Mouse (Mus musculus): Measurements from ENCODE around the gene Cmpk2. TPM values are rescaled to one million over a fixed set of nuclear protein-coding genes. Genes with fewer than 3 reads are reported as not detected.

Gene Cmpk2
- polyA plus RNA-seq, 1 experiment = 5.0 TPM

DNA sequence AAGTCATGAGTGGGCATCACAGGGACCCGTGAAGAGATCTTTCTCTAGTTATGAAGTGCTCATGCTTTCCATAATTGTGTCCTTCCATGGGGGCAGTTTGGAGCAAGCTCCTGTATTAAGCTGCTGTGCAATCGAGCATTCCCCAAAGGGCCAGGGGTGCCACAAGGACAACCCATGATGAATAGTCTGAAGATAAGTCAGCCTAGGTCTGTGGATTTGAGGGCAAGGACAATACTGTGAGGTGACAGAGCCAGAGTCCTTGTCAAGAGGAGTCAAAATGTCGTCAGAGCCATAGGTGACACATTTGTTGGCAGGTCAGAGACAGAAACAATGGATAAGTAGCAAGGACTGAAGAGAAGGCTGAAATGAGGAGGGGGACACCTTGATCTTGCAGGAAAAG, 49.2 kb downstream of the Cmpk2 start:
- no peaks in the 10 kb centered on the region for H3K4me1 ChIP-seq (ENCODE audit: control insufficient read depth, insufficient read depth, insufficient read length, low read length)
- H3K27ac ChIP-seq (replicated peaks; ENCODE audit: low read depth, low read length) = no peak overlapping the region
- no peak overlapping the region for H3K4me3 ChIP-seq (ENCODE audit: insufficient read depth, low read depth, low read length)

GRCm38 (mm10) chr12:26524943-26525697, 56.1 kb downstream of the Cmpk2 start:
- Histone ChIP-seq H3K27ac (replicated peaks; ENCODE audit: low read depth, low read length) (no peak overlapping the region), H3K4me3 (ENCODE audit: insufficient read depth, low read depth, low read length) (no peak overlapping the region), H3K4me1 (ENCODE audit: control insufficient read depth, insufficient read depth, insufficient read length, low read length) (no peaks in the 10 kb centered on the region)

DNA sequence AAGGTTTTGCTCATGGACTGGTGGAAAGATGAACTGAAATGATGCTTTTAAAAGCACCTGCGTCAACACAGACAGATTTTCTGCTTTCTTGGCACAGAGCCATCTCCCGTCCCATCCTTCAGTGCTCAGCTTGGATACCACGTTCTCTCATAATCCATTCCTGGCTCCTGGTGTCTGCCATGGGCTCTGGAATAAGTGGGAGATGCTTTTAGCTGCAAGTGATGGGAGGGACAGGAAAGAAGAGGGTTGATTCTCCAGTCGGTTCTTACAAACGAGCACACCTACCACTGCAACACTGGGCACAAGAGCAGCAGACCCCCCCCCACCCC, 56.7 kb downstream of the Cmpk2 start:
- Histone ChIP-seq H3K27ac (replicated peaks; ENCODE audit: low read depth, low read length) (no peak overlapping the region), H3K4me1 (ENCODE audit: control insufficient read depth, insufficient read depth, insufficient read length, low read length) (no peaks in the 10 kb centered on the region), H3K4me3 (ENCODE audit: insufficient read depth, low read depth, low read length) (no peak overlapping the region)

Other genes starting within 250 kb of the Cmpk2 start
- 16.9 and 22.9 TPM in 2 replicates for gene Rnf144a, start 54.0 kb upstream of the Cmpk2 start, polyA plus RNA-seq (2012; ENCODE audit: insufficient read depth, insufficient read length, missing spikeins)
- 2.9 and 8.1 TPM in 2 replicates for gene Rsad2, start 12.8 kb upstream of the Cmpk2 start, polyA plus RNA-seq (2012; ENCODE audit: insufficient read depth, insufficient read length, missing spikeins)

Data from brown adipose tissue, adult 24 weeks (tissue).